Mouse (Mus musculus) frontal cortex, postnatal 14 days (tissue): ENCODE results near the gene AI854703.

Experiments
- DNase-seq, 2 experiments: peaks; one replicate each; pipeline ENCODE4 v3.0.0; 2022; ENCODE audit warnings: low spot score in 2 of 2

The AI854703 gene

DNA sequence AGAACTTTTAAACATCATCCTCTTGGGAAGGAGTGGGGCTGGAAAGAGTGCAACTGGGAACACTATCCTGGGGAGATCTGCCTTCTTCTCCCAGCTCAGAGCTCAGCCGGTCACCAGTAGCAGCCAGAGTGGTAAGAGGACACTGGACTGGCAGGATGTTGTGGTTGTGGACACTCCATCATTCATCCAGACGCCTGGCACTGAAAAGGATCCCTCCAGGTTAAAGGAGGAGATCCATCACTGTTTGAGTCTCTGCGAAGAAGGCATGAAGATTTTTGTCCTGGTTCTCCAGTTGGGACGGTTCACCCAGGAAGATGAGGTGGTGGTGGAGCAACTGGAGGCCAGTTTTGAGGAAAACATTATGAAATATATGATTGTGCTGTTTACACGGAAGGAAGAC, 32.2 kb downstream of the AI854703 start:
- no peak for DNase-seq

GRCm38 (mm10) chr6:48664750-48665149, 38.2 kb downstream of the AI854703 start:
- no peak for DNase-seq

GRCm38 (mm10) chr6:48665471-48665870, 38.9 kb downstream of the AI854703 start:
- DNase-seq = no peak

- no peak for DNase-seq
Measured at GRCm38 (mm10) chr6:48666159-48666586, 39.6 kb downstream of the AI854703 start.

GRCm38 (mm10) chr6:48668022-48668421, 41.5 kb downstream of the AI854703 start:
- no peak for DNase-seq

- DNase-seq = no peak
Measured at GRCm38 (mm10) chr6:48669446-48669969, 42.9 kb downstream of the AI854703 start.

GRCm38 (mm10) chr6:48674291-48675058, 47.9 kb downstream of the AI854703 start:
- no peak for DNase-seq

DNA sequence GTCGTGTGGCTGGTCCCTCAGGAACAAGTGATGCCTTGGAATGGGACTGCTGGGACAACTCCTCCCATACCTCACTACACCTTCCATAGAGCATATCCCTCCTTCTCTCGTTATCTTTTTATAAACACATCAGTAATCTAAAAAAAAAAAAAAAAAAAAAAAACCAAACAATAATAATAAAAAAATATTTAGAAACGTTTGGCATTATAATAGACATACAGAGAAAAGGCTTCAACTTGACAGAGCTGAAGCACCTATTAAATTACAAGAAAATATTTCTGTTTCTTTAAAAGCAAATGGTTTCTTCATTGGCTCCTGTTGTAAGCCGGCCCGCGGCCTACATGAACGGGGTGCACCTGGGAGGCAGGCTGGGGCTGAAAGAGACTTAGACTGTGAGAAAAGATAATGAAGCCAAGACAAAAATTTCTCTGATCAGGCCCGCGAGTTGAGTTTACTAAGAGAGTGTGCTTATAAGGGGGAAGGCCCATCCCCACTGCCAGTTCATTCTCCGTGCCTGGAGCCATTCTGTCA, 48.9 kb downstream of the AI854703 start:
- no peak for DNase-seq

GRCm38 (mm10) chr6:48675931-48676859, 49.6 kb downstream of the AI854703 start, which contains the start of gene Gimap9:
Gene Gimap9, plus strand, starts transcription at chr6:48676129.
- DNase-seq = no peak

DNA sequence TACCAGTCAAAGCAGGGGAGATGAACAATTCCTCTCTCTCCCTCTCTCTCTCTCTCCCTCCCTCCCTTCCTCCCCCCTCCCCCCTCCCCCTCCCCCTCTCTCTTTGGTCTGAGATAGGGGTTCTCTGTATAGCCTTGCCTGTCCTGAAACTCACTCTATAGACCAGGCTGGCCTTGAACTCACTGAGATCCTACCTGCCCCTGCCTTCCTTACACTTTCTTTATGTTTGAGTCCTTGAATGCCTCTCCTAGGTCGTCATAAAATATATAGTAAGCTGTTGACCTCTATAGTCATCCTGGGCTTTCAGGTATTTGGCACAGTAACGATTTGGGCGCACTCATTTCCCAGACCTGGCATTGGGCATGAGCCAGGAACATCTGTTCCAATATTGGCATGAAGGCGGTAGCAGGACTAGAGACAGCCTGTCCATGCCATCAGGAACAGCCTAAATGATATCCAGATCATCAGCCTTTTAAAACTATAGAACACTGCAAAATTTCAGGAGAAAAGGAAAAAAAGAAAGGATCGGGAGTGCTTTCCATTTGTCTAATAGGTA, 50.4 kb downstream of the AI854703 start:
- DNase-seq = no peak

GRCm38 (mm10) chr6:48677492-48678345, 51.2 kb downstream of the AI854703 start:
- DNase-seq = no peak

GRCm38 (mm10) chr6:48678391-48678790, 51.8 kb downstream of the AI854703 start:
- DNase-seq = no peak

- no peak for DNase-seq
Measured at GRCm38 (mm10) chr6:48679701-48680100, 53.1 kb downstream of the AI854703 start.

DNA sequence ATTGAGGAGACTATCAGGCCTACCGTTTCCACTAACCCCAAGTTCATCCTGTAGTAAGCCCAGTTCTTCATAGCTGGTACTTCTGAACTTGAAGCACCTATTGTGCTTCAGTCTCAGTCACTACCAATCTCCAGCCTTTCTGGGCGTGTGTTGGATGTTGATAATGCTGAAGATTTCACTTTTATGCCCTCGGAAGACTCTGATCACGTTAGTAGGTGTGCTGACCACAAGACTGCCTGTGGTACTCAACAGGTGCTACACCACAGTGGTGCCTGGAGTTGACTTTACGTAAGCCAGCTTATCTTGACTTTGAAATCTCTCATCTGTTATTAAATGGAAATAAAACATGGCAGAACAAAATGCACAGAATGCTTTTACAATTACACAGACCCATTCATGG, 53.9 kb downstream of the AI854703 start:
- DNase-seq = no peak

- DNase-seq = no peak
Measured at GRCm38 (mm10) chr6:48681472-48682090, 55.0 kb downstream of the AI854703 start.

GRCm38 (mm10) chr6:48682271-48682670, 55.7 kb downstream of the AI854703 start:
- DNase-seq = no peak
